9 mouse cellular contexts compared by ENCODE assay signal in genomic region chr12:102729855-102730797, GRCm38 (mm10). TPM values are rescaled to one million over a fixed set of nuclear protein-coding genes. Genes with fewer than 3 reads are reported as not detected.
A peak's percentile ranks its signal among the peaks of the same experiment; 100 is the strongest.
DNase-seq lines count a peak whose midpoint lies in the region; ATAC-seq and TF ChIP-seq lines count a peak whose summit lies in the region.
"Had no signal": no experiment of that assay in that cellular context is flagged by ENCODE, and none has a peak within 500 bp of the region (broad histone marks: within the 10 kb centered on the region; RNA-seq: fewer than 3 reads in every experiment).

No protein-coding gene starts in this region.

- H3K9ac ChIP-seq in heart, embryonic 15.5 days, result no peak overlapping the region
- H3K9ac ChIP-seq in liver, embryonic 13.5 days, result no peak overlapping the region

- ATAC-seq in heart, embryonic 15.5 days (replicated peaks; ENCODE audit: insufficient number of reproducible peaks, insufficient read depth, low FRiP score, low read depth), result peak; percentile 84
- ATAC-seq in liver, embryonic 13.5 days (ENCODE audit: low read depth), result peak; percentile 90

- TF ChIP-seq POLR2A in thymus, adult 2 months (IDR thresholded peaks at IDR 0.05; ENCODE audit: control insufficient read depth, extremely low read depth, insufficient read depth, low read length, poor library complexity), result no peak

- no peaks in the 10 kb centered on the region for H3K9me3 ChIP-seq in heart, embryonic 15.5 days (replicated peaks)
- no peaks in the 10 kb centered on the region for H3K9me3 ChIP-seq in liver, embryonic 13.5 days (replicated peaks)

- peaks cover 19% of the 10 kb centered on the region for H3K4me1 ChIP-seq in heart, embryonic 15.5 days (replicated peaks)
- H3K4me1 ChIP-seq in liver, embryonic 13.5 days (replicated peaks), result peaks cover 45% of the 10 kb centered on the region
- peaks cover 8% of the 10 kb centered on the region for H3K4me1 ChIP-seq in thymus, adult 2 months (replicated peaks; ENCODE audit: control insufficient read depth, insufficient read depth, low read length)

- no peaks in the 10 kb centered on the region for H3K36me3 ChIP-seq in heart, embryonic 15.5 days
- no peaks in the 10 kb centered on the region for H3K36me3 ChIP-seq in liver, embryonic 13.5 days
- no peaks in the 10 kb centered on the region for H3K36me3 ChIP-seq in thymus, adult 2 months (ENCODE audit: control insufficient read depth, insufficient read depth, low read length)

- WGBS in heart, embryonic 15.5 days, result 36% methylated on average over 26 of the region's 26 CpGs
- WGBS in liver, embryonic 13.5 days (ENCODE audit: insufficient replicate concordance), result 40% methylated on average over 26 of the region's 26 CpGs
- 55% methylated on average over 26 of the region's 26 CpGs for WGBS in thymus, adult 2 months

- peak; percentile 67 for DNase-seq in CD4-positive, CD25-positive, alpha-beta regulatory T cell, adult 2 months (ENCODE audit: low read depth, low spot score)
- DNase-seq in adrenal gland, postnatal 10 days, result peak; percentile 69
- DNase-seq in embryo, embryonic 11.5 days (ENCODE audit: low read depth, low spot score), result peak; percentile 86
- peak; percentile 88 for DNase-seq in kidney, postnatal 10 days
- peak; percentile 63 for DNase-seq in liver, embryonic 13.5 days
- DNase-seq in neural tube, embryonic 10.5 days (ENCODE audit: extremely low spot score, low spot score), result peak; percentile 93
- peak; percentile 35 for DNase-seq in thymus, adult 2 months

- no peaks in the 10 kb centered on the region for H3K27me3 ChIP-seq in heart, embryonic 15.5 days
- no peaks in the 10 kb centered on the region for H3K27me3 ChIP-seq in liver, embryonic 13.5 days
- no peaks in the 10 kb centered on the region for H3K27me3 ChIP-seq in thymus, adult 2 months (ENCODE audit: control insufficient read depth, insufficient read depth, low read length)

- TF ChIP-seq CTCF in thymus, adult 2 months (IDR thresholded peaks at IDR 0.05; ENCODE audit: borderline replicate concordance, control insufficient read depth, extremely low read depth, insufficient read depth, low read length, poor library complexity), result no peak

- no peak overlapping the region for H3K27ac ChIP-seq in heart, embryonic 15.5 days
- no peak overlapping the region for H3K27ac ChIP-seq in liver, embryonic 13.5 days
- peak overlapping the region; percentile 26; the same call in 1 of the 2 replicates for H3K27ac ChIP-seq in thymus, adult 2 months (ENCODE audit: control insufficient read depth, insufficient read depth, low read length)

- peak overlapping the region; percentile 25 for H3K4me3 ChIP-seq in heart, embryonic 15.5 days
- peak overlapping the region; percentile 26 for H3K4me3 ChIP-seq in liver, embryonic 13.5 days (replicated peaks)
- no peak overlapping the region for H3K4me3 ChIP-seq in thymus, adult 2 months (ENCODE audit: control insufficient read depth, insufficient read depth, low read length)

- H3K4me2 ChIP-seq in heart, embryonic 15.5 days, result peak overlapping the region; percentile 52
- peak overlapping the region; percentile 60 for H3K4me2 ChIP-seq in liver, embryonic 13.5 days

RNA-seq across cellular contexts. Expression of gene Moap1, which starts 13.3 kb away (rescaled TPM):
- 1 to 10 TPM; 6.4 to 9.2 TPM for total RNA-seq in adrenal gland, postnatal 10 days (2021)
- polyA plus RNA-seq in heart, embryonic 15.5 days (2015; fragmentation: Nextera tagmentation; extraction: Ambion mirVana), result 13.1 and 20.1 TPM in 2 replicates
- 8.4 and 9.0 TPM in 2 replicates for polyA plus RNA-seq in liver, embryonic 13.5 days (2015; fragmentation: Nextera tagmentation; extraction: Ambion mirVana)
- polyA plus RNA-seq in thymus, adult 2 months (2012; rRNA removed), result 0.71 and 1.3 TPM in 2 replicates

RNA-seq across cellular contexts. Expression of gene Tmem251, which starts 13.4 kb away (rescaled TPM):
- total RNA-seq in adrenal gland, postnatal 10 days (2021), result 1 to 10 TPM; 4.6 to 5.1 TPM
- 6.9 and 7.1 TPM in 2 replicates for polyA plus RNA-seq in heart, embryonic 15.5 days (2015; fragmentation: Nextera tagmentation; extraction: Ambion mirVana)
- 8.8 and 9.2 TPM in 2 replicates for polyA plus RNA-seq in liver, embryonic 13.5 days (2015; fragmentation: Nextera tagmentation; extraction: Ambion mirVana)
- 4.2 and 4.4 TPM in 2 replicates for polyA plus RNA-seq in thymus, adult 2 months (2012; rRNA removed)

RNA-seq across cellular contexts. Expression of gene Itpk1, which starts 25.4 kb away (rescaled TPM):
- 10 to 100 TPM; 98.3 to 99.2 TPM for total RNA-seq in adrenal gland, postnatal 10 days (2021)
- polyA plus RNA-seq in heart, embryonic 15.5 days (2015; fragmentation: Nextera tagmentation; extraction: Ambion mirVana), result 4.8 and 9.2 TPM in 2 replicates
- polyA plus RNA-seq in liver, embryonic 13.5 days (2015; fragmentation: Nextera tagmentation; extraction: Ambion mirVana), result 3.0 and 3.3 TPM in 2 replicates
- 34.2 and 36.9 TPM in 2 replicates for polyA plus RNA-seq in thymus, adult 2 months (2012; rRNA removed)

RNA-seq across cellular contexts. Expression of gene Gm28051, which starts 27.4 kb away (rescaled TPM):
- total RNA-seq in adrenal gland, postnatal 10 days (2021), result not detected
- not detected in 2 replicates for polyA plus RNA-seq in heart, embryonic 15.5 days (2015; fragmentation: Nextera tagmentation; extraction: Ambion mirVana)
- not detected in 2 replicates for polyA plus RNA-seq in liver, embryonic 13.5 days (2015; fragmentation: Nextera tagmentation; extraction: Ambion mirVana)
- polyA plus RNA-seq in thymus, adult 2 months (2012; rRNA removed), result not detected in 2 replicates
- total RNA-seq: gastrocnemius, postnatal 4 days had no signal

RNA-seq across cellular contexts. Expression of gene Gon7, which starts 27.5 kb away (rescaled TPM):
- 10 to 100 TPM; 12.7 to 12.9 TPM for total RNA-seq in adrenal gland, postnatal 10 days (2021)
- 22.2 and 24.0 TPM in 2 replicates for polyA plus RNA-seq in heart, embryonic 15.5 days (2015; fragmentation: Nextera tagmentation; extraction: Ambion mirVana)
- polyA plus RNA-seq in liver, embryonic 13.5 days (2015; fragmentation: Nextera tagmentation; extraction: Ambion mirVana), result 16.6 and 20.1 TPM in 2 replicates
- polyA plus RNA-seq in thymus, adult 2 months (2012; rRNA removed), result 19.4 and 25.0 TPM in 2 replicates

Comparison
In these comparisons a context has a peak if more than half of its experiments do, and no peak if none do; other contexts are left out.
1. DNase-seq: peak in every context shown above with its lines; median percentile 93 in neural tube, embryonic 10.5 days; 88 in kidney, postnatal 10 days; 86 in embryo, embryonic 11.5 days; 69 in adrenal gland, postnatal 10 days; 67 in CD4-positive, CD25-positive, alpha-beta regulatory T cell, adult 2 months; 63 in liver, embryonic 13.5 days; 35 in thymus, adult 2 months.